Mouse (Mus musculus): ENCODE data around the gene Dmc1. TPM values are rescaled to one million over a fixed set of nuclear protein-coding genes. Genes with fewer than 3 reads are reported as not detected.

The Dmc1 gene
- polyA plus RNA-seq, 1 experiment from 2014 or later, result 0.52 TPM

- H3K9ac ChIP-seq, result no peak overlapping the region
- no peak overlapping the region for H3K4me3 ChIP-seq
- 62% methylated on average over 5 of the region's 5 CpGs for WGBS (ENCODE audit: insufficient replicate concordance)
- no peak overlapping the region for H3K4me2 ChIP-seq
- no peaks in the 10 kb centered on the region for H3K9me3 ChIP-seq (replicated peaks)
- H3K4me1 ChIP-seq, result no peaks in the 10 kb centered on the region
- peaks cover 29% of the 10 kb centered on the region for H3K27me3 ChIP-seq (replicated peaks)
- no peaks in the 10 kb centered on the region for H3K36me3 ChIP-seq
- ATAC-seq, result no peak
- no peak overlapping the region for H3K27ac ChIP-seq
These were observed 52.3 kb downstream of the Dmc1 start for GRCm38 (mm10) chr15:79552566-79552965.

- H3K27ac ChIP-seq, result no peak overlapping the region
- peaks cover 17% of the 10 kb centered on the region for H3K36me3 ChIP-seq
- no peak overlapping the region for H3K9ac ChIP-seq
- H3K9me3 ChIP-seq (replicated peaks), result no peaks in the 10 kb centered on the region
- peaks cover 29% of the 10 kb centered on the region for H3K27me3 ChIP-seq (replicated peaks)
- no peak overlapping the region for H3K4me2 ChIP-seq
- no peak for ATAC-seq
- WGBS (ENCODE audit: insufficient replicate concordance), result 87% methylated on average over 2 of the region's 2 CpGs
- H3K4me3 ChIP-seq, result no peak overlapping the region
- peaks cover 26% of the 10 kb centered on the region for H3K4me1 ChIP-seq
These were observed 56.7 kb downstream of the Dmc1 start for GRCm38 (mm10) chr15:79548226-79548625.

DNA sequence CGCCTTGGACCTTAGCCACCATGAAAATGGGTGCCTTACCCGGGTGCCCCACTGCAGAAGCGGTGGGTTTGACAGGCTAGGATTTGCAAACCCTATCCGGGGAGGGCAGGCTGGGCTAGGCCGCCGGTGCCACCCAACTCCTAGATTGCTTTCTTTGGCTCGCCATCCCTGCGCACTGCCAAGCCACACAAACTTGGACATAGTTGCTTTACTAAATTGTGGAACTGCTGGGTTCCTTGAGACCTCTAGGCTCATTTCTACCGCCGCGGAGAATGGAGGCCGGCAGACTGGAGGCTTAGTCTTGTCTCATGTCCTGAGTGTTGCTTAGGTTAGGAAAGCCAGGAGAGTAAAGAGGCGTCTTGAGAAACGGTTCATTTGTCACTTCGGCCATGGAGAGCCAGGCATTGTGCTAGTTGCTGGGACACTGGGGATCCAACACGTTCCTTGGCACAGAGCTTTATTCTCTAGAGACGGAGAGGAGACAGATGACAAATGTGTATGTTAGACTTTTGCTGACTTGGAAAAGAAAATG is 57.6 kb downstream of the Dmc1 start:
- H3K9me3 ChIP-seq (replicated peaks), result no peaks in the 10 kb centered on the region
- peak overlapping the region; percentile 74 for H3K4me3 ChIP-seq
- no peak; the same call in 1 of the 2 replicates for ATAC-seq
- H3K4me1 ChIP-seq, result peaks cover 28% of the 10 kb centered on the region
- peak overlapping the region; percentile 71 for H3K9ac ChIP-seq
- H3K27me3 ChIP-seq (replicated peaks), result peaks cover 29% of the 10 kb centered on the region
- H3K36me3 ChIP-seq, result peaks cover 26% of the 10 kb centered on the region
- peak overlapping the region; percentile 94 for H3K27ac ChIP-seq
- H3K4me2 ChIP-seq, result peak overlapping the region; percentile 76
- 79% methylated on average over 17 of the region's 17 CpGs for WGBS (ENCODE audit: insufficient replicate concordance)

DNA sequence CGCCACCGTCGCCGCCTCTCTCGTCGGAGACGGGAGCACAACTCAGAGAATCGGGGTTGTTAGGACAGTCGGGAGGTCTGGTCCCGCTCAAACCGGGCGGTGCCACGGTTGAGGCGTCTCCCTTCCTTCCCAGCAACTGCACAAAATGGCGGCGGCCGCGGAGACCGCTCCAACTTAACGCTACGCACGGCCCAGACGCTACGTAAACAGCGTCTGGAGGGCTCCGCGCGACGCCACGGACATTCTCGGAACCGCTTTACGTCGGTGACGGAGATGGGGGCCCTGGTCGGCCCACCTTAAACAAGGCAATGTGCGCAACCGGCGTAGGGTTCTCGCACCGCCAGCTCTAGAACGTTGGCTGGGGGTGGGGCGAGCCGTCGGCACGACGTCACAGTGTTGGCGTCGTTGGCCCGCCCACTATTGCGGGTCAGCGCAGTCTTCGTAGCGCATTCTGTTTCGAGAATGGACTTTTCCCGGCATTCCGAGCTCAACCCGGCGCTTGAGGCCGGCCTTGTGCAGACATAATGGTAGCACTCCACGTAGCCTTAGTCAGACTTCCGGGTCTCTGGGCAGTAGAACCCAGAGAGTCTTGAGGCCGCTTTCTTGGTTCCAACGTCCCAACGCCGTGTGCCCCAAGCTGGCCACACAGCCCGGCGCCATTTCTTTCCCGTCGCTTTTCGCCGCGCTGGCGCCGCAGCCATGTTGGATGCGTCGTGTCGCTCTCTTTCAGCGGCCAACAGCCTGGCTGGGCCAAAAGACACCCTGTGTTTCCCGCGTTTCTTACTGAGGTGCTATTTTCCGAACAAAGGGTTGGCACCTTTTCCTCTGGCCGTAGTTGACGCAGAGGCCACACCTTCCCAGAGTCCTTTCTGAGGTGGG is 58.3 kb downstream of the Dmc1 start, which contains the start of gene Ddx17:
TSS of gene Ddx17 (minus strand) at position 332 of the 879 bp plus-strand sequence.
- no peaks in the 10 kb centered on the region for H3K9me3 ChIP-seq (replicated peaks)
- H3K4me3 ChIP-seq, result peak within 1 kb of the TSS; percentile 74
- H3K4me2 ChIP-seq, result peak within 1 kb of the TSS; percentile 76
- H3K27me3 ChIP-seq (replicated peaks), result peaks cover 28% of the 10 kb centered on the region
- peak within 1 kb of the TSS; percentile 93 for H3K9ac ChIP-seq
- H3K36me3 ChIP-seq, result peaks cover 33% of the 10 kb centered on the region
- peaks cover 28% of the 10 kb centered on the region for H3K4me1 ChIP-seq
- peak; percentile 93 for ATAC-seq
- 2% methylated on average over 84 of the region's 84 CpGs for WGBS (ENCODE audit: insufficient replicate concordance)
- H3K27ac ChIP-seq, result peak within 1 kb of the TSS; percentile 94

DNA sequence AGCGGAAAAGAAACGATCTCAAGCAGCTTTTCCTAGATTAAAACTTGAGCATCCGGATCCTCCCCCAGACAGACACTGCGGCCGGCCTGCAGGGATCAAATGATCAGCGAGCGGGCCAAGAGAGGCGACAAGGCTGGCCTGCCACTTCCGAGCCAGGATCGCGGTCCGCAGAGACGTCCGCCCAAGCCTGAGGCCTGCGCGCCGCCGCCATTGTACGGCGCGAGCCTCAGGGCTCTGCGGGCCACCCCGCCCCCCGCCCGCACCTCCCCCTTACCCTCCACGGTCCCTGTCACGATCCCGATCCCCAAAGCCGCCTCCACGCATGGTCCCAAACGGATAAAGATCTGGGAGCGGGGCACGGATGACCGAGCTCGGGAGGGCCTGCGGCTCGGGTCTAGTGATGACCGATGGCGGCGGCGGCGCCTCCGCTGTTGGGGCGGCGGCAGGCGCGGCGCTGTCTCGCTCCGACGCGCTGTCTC is 58.9 kb downstream of the Dmc1 start:
- peaks cover 21% of the 10 kb centered on the region for H3K27me3 ChIP-seq (replicated peaks)
- peak overlapping the region; percentile 74 for H3K4me3 ChIP-seq
- no peaks in the 10 kb centered on the region for H3K9me3 ChIP-seq (replicated peaks)
- peaks cover 28% of the 10 kb centered on the region for H3K4me1 ChIP-seq
- peak overlapping the region; percentile 94 for H3K27ac ChIP-seq
- H3K4me2 ChIP-seq, result peak overlapping the region; percentile 76
- ATAC-seq, result peak; percentile 69
- H3K9ac ChIP-seq, result peak overlapping the region; percentile 93
- WGBS (ENCODE audit: insufficient replicate concordance), result under 1% methylated on average over 52 of the region's 52 CpGs
- H3K36me3 ChIP-seq, result peaks cover 39% of the 10 kb centered on the region

DNA sequence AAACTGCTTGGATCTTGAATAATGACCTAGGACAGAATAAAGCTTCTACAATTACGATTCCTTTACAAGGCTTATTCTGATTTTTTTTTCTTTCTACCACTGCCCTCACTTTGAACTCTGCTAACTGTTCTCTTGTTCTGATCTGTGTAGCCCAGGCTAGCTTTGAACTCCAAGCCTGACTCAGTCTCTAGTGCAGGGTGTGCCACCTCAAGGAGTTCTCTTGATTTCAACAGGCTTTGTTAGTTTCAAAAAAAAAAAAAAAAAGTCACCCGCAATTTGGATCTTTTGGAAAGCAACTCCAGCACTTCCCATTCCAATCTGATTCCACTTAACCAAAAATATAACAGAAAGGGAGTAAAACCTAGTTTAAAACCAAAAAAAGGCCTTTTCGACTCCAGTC is 59.4 kb downstream of the Dmc1 start:
- Histone ChIP-seq H3K4me2 (peak overlapping the region; percentile 76), H3K36me3 (peaks cover 44% of the 10 kb centered on the region), H3K27ac (peak overlapping the region; percentile 94), H3K4me3 (peak overlapping the region; percentile 74), H3K4me1 (peaks cover 31% of the 10 kb centered on the region), H3K27me3 (replicated peaks) (peaks cover 18% of the 10 kb centered on the region), H3K9ac (peak overlapping the region; percentile 93), H3K9me3 (replicated peaks) (no peaks in the 10 kb centered on the region)
- 4% methylated on average over 3 of the region's 3 CpGs for WGBS (ENCODE audit: insufficient replicate concordance)
- ATAC-seq, result no peak

- Histone ChIP-seq H3K4me2 (peak overlapping the region; percentile 76), H3K27me3 (replicated peaks) (peaks cover 9% of the 10 kb centered on the region; the same call in 1 of the 2 replicates), H3K4me3 (peak overlapping the region; percentile 74), H3K36me3 (peaks cover 59% of the 10 kb centered on the region), H3K27ac (no peak overlapping the region), H3K9me3 (replicated peaks) (no peaks in the 10 kb centered on the region), H3K9ac (peak overlapping the region; percentile 93; the same call in 1 of the 2 replicates), H3K4me1 (peaks cover 31% of the 10 kb centered on the region)
- WGBS (ENCODE audit: insufficient replicate concordance), result 86% methylated on average over 3 of the region's 3 CpGs
- no peak for ATAC-seq
These were observed 60.9 kb downstream of the Dmc1 start for GRCm38 (mm10) chr15:79543968-79544367.

DNA sequence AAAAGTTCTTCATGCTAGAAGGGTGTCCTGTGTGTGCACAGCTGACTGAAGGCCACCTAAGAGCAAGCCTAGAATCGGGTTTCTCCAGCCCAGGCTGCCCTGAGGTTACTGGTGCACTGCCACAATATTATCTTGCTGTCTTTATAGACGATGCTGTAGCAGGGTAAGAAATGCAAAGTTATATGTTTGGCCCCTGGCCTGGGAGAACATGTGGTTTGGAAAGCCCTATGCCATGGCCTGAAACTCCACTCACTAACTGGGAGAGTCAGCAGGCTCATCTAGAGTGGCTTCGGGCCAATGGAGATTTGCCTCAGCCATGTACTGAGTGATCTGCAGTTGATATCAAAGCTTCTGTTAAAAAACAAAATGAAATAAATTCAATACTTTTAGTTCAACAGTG is 71.1 kb downstream of the Dmc1 start:
- no peak overlapping the region for H3K4me2 ChIP-seq
- no peaks in the 10 kb centered on the region for H3K9me3 ChIP-seq (replicated peaks)
- no peak overlapping the region for H3K27ac ChIP-seq
- WGBS (ENCODE audit: insufficient replicate concordance), result 75% methylated on average over 3 of the region's 3 CpGs
- no peaks in the 10 kb centered on the region for H3K27me3 ChIP-seq (replicated peaks)
- peaks cover 100% of the 10 kb centered on the region for H3K36me3 ChIP-seq
- no peak for ATAC-seq
- H3K4me1 ChIP-seq, result no peaks in the 10 kb centered on the region
- H3K4me3 ChIP-seq, result no peak overlapping the region
- no peak overlapping the region for H3K9ac ChIP-seq

DNA sequence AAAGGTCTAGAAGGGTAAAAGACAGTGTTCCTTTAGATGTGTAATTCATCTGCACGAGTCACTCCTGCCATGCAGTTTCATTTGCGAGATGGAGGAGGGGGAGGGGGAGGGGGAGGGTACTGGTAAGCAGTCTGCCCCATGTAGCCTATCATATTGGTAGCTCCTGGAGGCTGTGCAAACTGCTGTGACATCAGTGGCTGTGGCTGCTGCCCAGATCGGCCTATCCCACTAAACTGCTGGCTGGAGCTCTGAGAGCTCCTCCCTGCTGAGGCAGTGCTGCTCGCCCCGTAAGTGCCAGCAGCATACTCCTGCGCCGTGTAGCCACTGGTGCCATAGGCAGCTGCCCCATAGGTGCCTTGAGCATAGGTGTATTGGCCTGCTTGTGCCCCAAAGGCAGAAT is 75.0 kb downstream of the Dmc1 start:
- peaks cover 92% of the 10 kb centered on the region for H3K36me3 ChIP-seq
- no peak overlapping the region for H3K4me3 ChIP-seq
- WGBS (ENCODE audit: insufficient replicate concordance), result 78% methylated on average over 7 of the region's 7 CpGs
- no peak overlapping the region for H3K9ac ChIP-seq
- ATAC-seq, result peak; percentile 28; the same call in 1 of the 2 replicates
- no peaks in the 10 kb centered on the region for H3K27me3 ChIP-seq (replicated peaks)
- H3K4me2 ChIP-seq, result no peak overlapping the region
- no peaks in the 10 kb centered on the region for H3K4me1 ChIP-seq
- H3K27ac ChIP-seq, result no peak overlapping the region
- H3K9me3 ChIP-seq (replicated peaks), result no peaks in the 10 kb centered on the region

GRCm38 (mm10) chr15:79527991-79528639 is 76.8 kb downstream of the Dmc1 start:
- Histone ChIP-seq H3K4me1 (no peaks in the 10 kb centered on the region), H3K9ac (no peak overlapping the region), H3K36me3 (peaks cover 74% of the 10 kb centered on the region), H3K27ac (no peak overlapping the region), H3K9me3 (replicated peaks) (no peaks in the 10 kb centered on the region), H3K4me2 (no peak overlapping the region), H3K4me3 (no peak overlapping the region), H3K27me3 (replicated peaks) (no peaks in the 10 kb centered on the region)
- ATAC-seq, result no peak
- WGBS (ENCODE audit: insufficient replicate concordance), result 76% methylated on average over 5 of the region's 5 CpGs

DNA sequence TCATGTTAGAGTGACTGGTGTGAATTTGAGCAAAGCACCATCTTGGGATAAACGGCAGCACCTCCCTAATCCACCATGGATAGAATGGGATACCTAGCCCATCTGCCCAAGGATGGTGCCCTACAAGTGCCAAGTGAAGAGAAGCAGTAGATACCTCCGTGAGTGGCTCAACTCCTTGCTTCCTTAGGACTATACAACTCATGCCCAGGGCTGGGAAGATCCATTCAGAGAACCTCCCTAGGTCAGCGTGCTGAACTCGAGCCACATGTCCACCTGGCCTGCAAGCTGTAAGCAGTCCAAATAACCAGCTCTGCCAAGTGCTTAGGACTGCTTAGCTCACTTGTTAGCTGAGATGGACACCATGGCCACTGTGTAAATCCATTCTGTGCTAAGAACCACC is 77.7 kb downstream of the Dmc1 start:
- H3K4me1 ChIP-seq, result no peaks in the 10 kb centered on the region
- H3K27ac ChIP-seq, result no peak overlapping the region
- H3K27me3 ChIP-seq (replicated peaks), result 0 out of 2 replicates have a peak, but pooled peaks cover 9% of the 10 kb centered on the region
- H3K9ac ChIP-seq, result no peak overlapping the region
- ATAC-seq, result no peak
- H3K36me3 ChIP-seq, result peaks cover 65% of the 10 kb centered on the region
- WGBS (ENCODE audit: insufficient replicate concordance), result 80% methylated on average over 4 of the region's 4 CpGs
- no peak overlapping the region for H3K4me3 ChIP-seq
- no peak overlapping the region for H3K4me2 ChIP-seq
- H3K9me3 ChIP-seq (replicated peaks), result no peaks in the 10 kb centered on the region

Data from liver, embryonic 12.5 days (tissue).